Mouse (Mus musculus) lung, postnatal 36 days (tissue): ENCODE measurements around the gene Kctd14.

Experiments used
- DNase-seq: peaks from one replicate; pipeline ENCODE4 v3.0.0; 2022; ENCODE audit warnings: mixed read lengths

Kctd14 gene

GRCm38 (mm10) chr7:97446171-97446925 lies 4.8 kb upstream of the Kctd14 start:
- peak; percentile 88 for DNase-seq

GRCm38 (mm10) chr7:97447050-97447531 lies 4.0 kb upstream of the Kctd14 start:
- DNase-seq, result peak; percentile 26

GRCm38 (mm10) chr7:97452196-97452595 lies 1.1 kb downstream of the Kctd14 start:
- DNase-seq, result no peak

GRCm38 (mm10) chr7:97453141-97453921 lies 2.2 kb downstream of the Kctd14 start:
- DNase-seq, result peak; percentile 64

- DNase-seq, result no peak
These were observed 3.7 kb downstream of the Kctd14 start for GRCm38 (mm10) chr7:97454795-97455194.

GRCm38 (mm10) chr7:97455577-97455976 lies 4.5 kb downstream of the Kctd14 start:
- DNase-seq, result no peak

GRCm38 (mm10) chr7:97473001-97473400 lies 21.9 kb downstream of the Kctd14 start:
- no peak for DNase-seq

- peak; percentile 29 for DNase-seq
These were observed 28.2 kb downstream of the Kctd14 start for GRCm38 (mm10) chr7:97479349-97479748.

- no peak for DNase-seq
These were observed 29.2 kb downstream of the Kctd14 start for GRCm38 (mm10) chr7:97480290-97480689.

GRCm38 (mm10) chr7:97480821-97481339 lies 29.8 kb downstream of the Kctd14 start, which contains the start of gene Ints4:
Gene Ints4 (plus strand): TSS chr7:97480956.
- peak; percentile 97 for DNase-seq

GRCm38 (mm10) chr7:97483378-97483777 lies 32.3 kb downstream of the Kctd14 start:
- DNase-seq, result no peak

- no peak for DNase-seq
These were observed 40.0 kb downstream of the Kctd14 start for GRCm38 (mm10) chr7:97491157-97491556.

- no peak for DNase-seq
These were observed 41.3 kb downstream of the Kctd14 start for GRCm38 (mm10) chr7:97492420-97492819.

- DNase-seq, result no peak
These were observed 43.9 kb downstream of the Kctd14 start for GRCm38 (mm10) chr7:97495052-97495451.

GRCm38 (mm10) chr7:97500555-97501209 lies 49.6 kb downstream of the Kctd14 start:
- DNase-seq, result peak; percentile 39
